Mouse (Mus musculus): Measurements from ENCODE around the gene Mast3. TPM values are rescaled to one million over a fixed set of nuclear protein-coding genes. Genes with fewer than 3 reads are reported as not detected.

Mast3 gene
- 15.9 and 17.4 TPM in 2 replicates for polyA plus RNA-seq (2016; fragmentation: Nextera tagmentation; extraction: Ambion mirVana)

DNA sequence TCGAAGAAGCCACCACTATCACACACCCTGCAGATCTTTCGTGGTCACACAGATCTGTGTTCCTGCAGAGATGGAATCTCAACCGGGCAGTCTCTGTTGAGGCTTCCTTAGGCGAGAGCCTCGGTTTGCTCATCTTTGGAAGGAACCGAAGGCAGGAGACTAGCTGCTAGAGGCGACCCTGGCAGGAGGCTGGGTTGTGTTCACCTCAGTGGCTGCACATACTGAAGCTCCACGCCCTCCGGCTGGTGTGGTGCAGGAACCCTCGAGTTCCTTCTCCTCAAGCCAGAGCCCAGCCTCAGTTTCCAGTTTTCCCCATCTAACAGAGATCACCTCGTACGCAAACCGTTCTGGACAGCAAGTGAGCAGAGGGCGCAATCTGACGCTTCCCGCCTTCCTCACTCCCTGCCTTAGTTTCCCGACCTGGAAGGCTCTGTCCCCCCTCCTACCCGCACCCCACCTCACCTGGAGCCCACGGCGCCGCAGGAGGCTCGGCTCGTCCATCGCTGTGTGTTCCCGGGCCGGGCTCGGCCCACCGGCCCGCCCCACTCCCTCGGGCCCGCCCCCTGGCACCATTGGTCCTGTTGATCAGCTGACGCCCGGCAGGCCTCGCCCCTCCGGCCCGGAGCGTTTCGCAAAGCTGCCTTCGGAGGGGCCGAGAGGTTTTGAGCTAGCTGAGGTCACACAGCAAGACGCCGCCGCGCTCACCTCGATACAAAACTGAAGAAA, at the start of gene Mast3:
TSS of gene Mast3 (minus strand) at position 574 of the 726 bp plus-strand sequence.
- peaks cover 19% of the 10 kb centered on the region for H3K4me1 ChIP-seq
- peak; percentile 84 for ATAC-seq (ENCODE audit: low FRiP score, low read depth)
- no peaks in the 10 kb centered on the region for H3K9me3 ChIP-seq
- peak within 1 kb of the TSS; percentile 41 for H3K9ac ChIP-seq
- peak within 1 kb of the TSS; percentile 49 for H3K4me3 ChIP-seq
- no peak within 1 kb of the TSS for H3K27ac ChIP-seq
- under 1% methylated on average over 45 of the region's 45 CpGs for WGBS
- peak within 1 kb of the TSS; percentile 78 for H3K4me2 ChIP-seq (replicated peaks)
- peaks cover 48% of the 10 kb centered on the region for H3K27me3 ChIP-seq (replicated peaks)
- H3K36me3 ChIP-seq, result no peaks in the 10 kb centered on the region

GRCm38 (mm10) chr8:70853863-70854262, 49.0 kb upstream of the Mast3 start:
- no peak for ATAC-seq (ENCODE audit: low FRiP score, low read depth)
- Histone ChIP-seq H3K9me3 (no peaks in the 10 kb centered on the region), H3K9ac (no peak overlapping the region), H3K4me3 (no peak overlapping the region), H3K36me3 (peaks cover 24% of the 10 kb centered on the region), H3K27me3 (replicated peaks) (no peaks in the 10 kb centered on the region), H3K4me1 (peaks cover 27% of the 10 kb centered on the region), H3K27ac (no peak overlapping the region), H3K4me2 (replicated peaks) (no peak overlapping the region)
- WGBS, result 83% methylated on average over 2 of the region's 2 CpGs

DNA sequence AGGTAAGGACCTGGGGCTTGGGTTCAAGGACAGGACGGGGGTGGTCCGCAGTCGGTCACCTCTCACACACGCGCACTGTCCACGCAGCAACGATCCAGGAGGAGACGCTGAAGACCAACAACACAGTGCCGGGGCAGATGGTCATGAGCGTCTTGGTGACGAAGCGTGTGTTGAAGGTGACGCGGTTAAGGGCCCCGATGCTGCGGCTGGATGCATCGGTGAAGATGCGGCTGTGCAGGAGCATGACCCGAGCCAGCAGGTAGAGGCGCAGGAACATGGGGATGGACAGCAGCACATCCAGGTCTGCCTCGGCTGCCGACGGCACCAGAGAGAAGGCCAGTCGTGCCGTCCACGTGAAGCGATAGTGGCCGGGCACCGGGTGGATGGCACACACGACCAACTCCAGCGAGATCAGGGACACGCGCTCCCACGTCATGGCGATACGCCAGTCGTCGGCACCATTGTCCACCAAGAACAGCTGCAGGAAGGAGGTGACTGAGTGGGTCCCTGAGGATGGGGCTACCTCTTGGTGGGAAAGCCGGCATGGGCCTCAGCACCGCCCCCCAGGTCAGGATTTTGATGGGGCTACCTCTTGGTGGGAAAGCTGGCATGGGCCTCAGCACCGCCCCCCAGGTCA, 47.9 kb upstream of the Mast3 start:
- peaks cover 24% of the 10 kb centered on the region for H3K36me3 ChIP-seq
- ATAC-seq (ENCODE audit: low FRiP score, low read depth), result no peak
- no peak overlapping the region for H3K9ac ChIP-seq
- H3K4me3 ChIP-seq, result no peak overlapping the region
- WGBS, result 90% methylated on average over 41 of the region's 41 CpGs
- no peak overlapping the region for H3K4me2 ChIP-seq (replicated peaks)
- H3K27me3 ChIP-seq (replicated peaks), result no peaks in the 10 kb centered on the region
- H3K27ac ChIP-seq, result no peak overlapping the region
- no peaks in the 10 kb centered on the region for H3K9me3 ChIP-seq
- peaks cover 17% of the 10 kb centered on the region for H3K4me1 ChIP-seq

- no peaks in the 10 kb centered on the region for H3K9me3 ChIP-seq
- no peak overlapping the region for H3K27ac ChIP-seq
- H3K4me1 ChIP-seq, result peaks cover 8% of the 10 kb centered on the region
- no peak overlapping the region for H3K4me3 ChIP-seq
- peaks cover 24% of the 10 kb centered on the region for H3K36me3 ChIP-seq
- no peak overlapping the region for H3K4me2 ChIP-seq (replicated peaks)
- no peaks in the 10 kb centered on the region for H3K27me3 ChIP-seq (replicated peaks)
- 0 out of 2 replicates have a peak overlapping the region, but pooled peaks have one; percentile 21 for H3K9ac ChIP-seq
- WGBS, result 46% methylated on average over 6 of the region's 6 CpGs
- no peak; the same call in 1 of the 2 replicates for ATAC-seq (ENCODE audit: low FRiP score, low read depth)
Observed at GRCm38 (mm10) chr8:70851837-70852236, 47.0 kb upstream of the Mast3 start.

DNA sequence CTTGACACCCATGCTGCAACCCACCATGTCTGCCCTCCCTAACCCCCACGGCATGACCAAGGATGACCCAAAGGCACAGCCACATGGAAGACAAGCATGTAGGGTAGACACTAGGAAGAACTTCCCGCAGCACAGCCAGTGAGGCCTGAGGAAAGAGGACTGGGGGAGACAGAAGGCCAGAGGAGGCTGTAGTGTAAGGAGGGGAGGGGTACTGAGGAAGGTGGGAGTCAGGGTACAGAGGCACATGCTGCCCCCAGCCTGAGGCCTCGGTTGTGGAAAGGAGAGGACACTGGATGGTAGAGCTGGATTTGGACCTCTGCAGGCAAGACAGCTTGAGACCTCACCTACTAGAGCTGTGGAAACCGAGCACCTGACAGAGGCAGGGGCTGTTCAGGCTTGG, 46.1 kb upstream of the Mast3 start:
- Histone ChIP-seq H3K9me3 (no peaks in the 10 kb centered on the region), H3K4me3 (no peak overlapping the region), H3K36me3 (peaks cover 24% of the 10 kb centered on the region), H3K4me1 (no peaks in the 10 kb centered on the region; the same call in 1 of the 2 replicates), H3K9ac (no peak overlapping the region), H3K27me3 (replicated peaks) (no peaks in the 10 kb centered on the region), H3K27ac (no peak overlapping the region), H3K4me2 (replicated peaks) (no peak overlapping the region)
- ATAC-seq (ENCODE audit: low FRiP score, low read depth), result no peak
- WGBS, result 85% methylated on average over 4 of the region's 4 CpGs

GRCm38 (mm10) chr8:70850132-70850845, 45.4 kb upstream of the Mast3 start:
- H3K27ac ChIP-seq, result no peak overlapping the region
- H3K36me3 ChIP-seq, result peaks cover 24% of the 10 kb centered on the region
- no peaks in the 10 kb centered on the region for H3K27me3 ChIP-seq (replicated peaks)
- no peak overlapping the region for H3K4me2 ChIP-seq (replicated peaks)
- ATAC-seq (ENCODE audit: low FRiP score, low read depth), result no peak
- no peaks in the 10 kb centered on the region; the same call in 1 of the 2 replicates for H3K4me1 ChIP-seq
- 83% methylated on average over 7 of the region's 7 CpGs for WGBS
- H3K9ac ChIP-seq, result no peak overlapping the region
- no peak overlapping the region for H3K4me3 ChIP-seq
- H3K9me3 ChIP-seq, result no peaks in the 10 kb centered on the region

DNA sequence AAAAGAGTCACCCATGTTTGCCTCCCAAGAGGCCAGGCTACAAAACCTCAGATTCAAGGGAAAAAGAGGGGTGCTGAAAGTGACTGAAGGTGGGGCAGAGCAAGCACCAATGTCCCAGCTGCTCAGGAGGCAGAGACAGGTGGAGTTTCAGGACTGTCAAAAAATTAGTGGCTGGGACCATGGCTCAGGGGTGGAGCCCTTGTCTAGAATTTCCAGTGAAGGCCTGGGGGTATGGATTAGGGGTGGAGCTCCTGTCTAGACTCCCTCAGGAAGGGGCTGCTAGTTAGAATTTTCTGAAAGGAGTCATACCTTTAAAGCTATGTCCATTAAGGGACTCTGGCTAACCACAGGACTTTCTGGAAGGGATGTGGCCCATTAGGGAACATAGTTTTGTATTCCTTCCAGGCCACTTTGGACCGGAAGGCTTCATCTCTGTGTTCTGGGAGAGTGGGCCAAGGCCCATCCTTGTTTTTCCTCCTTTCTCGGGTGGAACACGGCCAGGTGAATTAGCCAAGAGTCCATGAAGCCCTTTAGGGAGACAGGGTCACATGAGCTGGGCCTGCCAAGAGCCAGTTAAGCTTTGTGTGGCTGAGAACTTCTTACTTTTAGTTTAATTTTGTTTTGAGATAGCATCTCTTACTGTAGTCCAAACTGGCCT, 44.6 kb upstream of the Mast3 start:
- H3K27me3 ChIP-seq (replicated peaks), result no peaks in the 10 kb centered on the region
- peaks cover 3% of the 10 kb centered on the region; the same call in 1 of the 2 replicates for H3K4me1 ChIP-seq
- no peak for ATAC-seq (ENCODE audit: low FRiP score, low read depth)
- H3K4me2 ChIP-seq (replicated peaks), result no peak overlapping the region
- WGBS, result 91% methylated on average over 3 of the region's 3 CpGs
- H3K9me3 ChIP-seq, result no peaks in the 10 kb centered on the region
- peaks cover 18% of the 10 kb centered on the region for H3K36me3 ChIP-seq
- no peak overlapping the region for H3K9ac ChIP-seq
- no peak overlapping the region for H3K4me3 ChIP-seq
- no peak overlapping the region for H3K27ac ChIP-seq

- 58% methylated on average over 15 of the region's 15 CpGs for WGBS
- no peak overlapping the region for H3K4me3 ChIP-seq
- ATAC-seq (ENCODE audit: low FRiP score, low read depth), result no peak
- no peak overlapping the region for H3K9ac ChIP-seq
- no peaks in the 10 kb centered on the region for H3K9me3 ChIP-seq
- H3K4me1 ChIP-seq, result peaks cover 3% of the 10 kb centered on the region; the same call in 1 of the 2 replicates
- no peaks in the 10 kb centered on the region for H3K27me3 ChIP-seq (replicated peaks)
- no peak overlapping the region for H3K4me2 ChIP-seq (replicated peaks)
- 0 out of 2 replicates have a peak, but pooled peaks cover 1% of the 10 kb centered on the region for H3K36me3 ChIP-seq
- no peak overlapping the region for H3K27ac ChIP-seq
Observed at GRCm38 (mm10) chr8:70846371-70847154, 41.7 kb upstream of the Mast3 start.

- Histone ChIP-seq H3K9ac (no peak overlapping the region), H3K4me2 (replicated peaks) (no peak overlapping the region), H3K27ac (no peak overlapping the region), H3K36me3 (no peaks in the 10 kb centered on the region), H3K4me3 (no peak overlapping the region), H3K4me1 (peaks cover 3% of the 10 kb centered on the region; the same call in 1 of the 2 replicates), H3K9me3 (no peaks in the 10 kb centered on the region), H3K27me3 (replicated peaks) (no peaks in the 10 kb centered on the region)
- 39% methylated on average over 5 of the region's 5 CpGs for WGBS
- no peak for ATAC-seq (ENCODE audit: low FRiP score, low read depth)
Observed at GRCm38 (mm10) chr8:70845108-70845507, 40.3 kb upstream of the Mast3 start.

- 3% methylated on average over 6 of the region's 6 CpGs for WGBS
- Histone ChIP-seq H3K36me3 (no peaks in the 10 kb centered on the region), H3K9ac (0 out of 2 replicates have a peak overlapping the region, but pooled peaks have one; percentile 19), H3K27me3 (replicated peaks) (no peaks in the 10 kb centered on the region), H3K4me2 (replicated peaks) (no peak overlapping the region), H3K9me3 (no peaks in the 10 kb centered on the region), H3K4me3 (no peak overlapping the region), H3K4me1 (peaks cover 3% of the 10 kb centered on the region; the same call in 1 of the 2 replicates), H3K27ac (no peak overlapping the region)
- ATAC-seq (ENCODE audit: low FRiP score, low read depth), result 0 out of 2 replicates have a peak, but pooled peaks have one; percentile 1
Observed at GRCm38 (mm10) chr8:70844523-70844922, 39.7 kb upstream of the Mast3 start.

- 0 out of 2 replicates have a peak overlapping the region, but pooled peaks have one; percentile 19 for H3K9ac ChIP-seq
- WGBS, result 91% methylated on average over 8 of the region's 8 CpGs
Observed at GRCm38 (mm10) chr8:70843941-70844340, 39.1 kb upstream of the Mast3 start.

More at GRCm38 (mm10) chr8:70843941-70844340, 39.1 kb upstream of the Mast3 start:
- Histone ChIP-seq H3K4me3 (no peak overlapping the region), H3K27me3 (replicated peaks) (no peaks in the 10 kb centered on the region), H3K4me2 (replicated peaks) (no peak overlapping the region), H3K27ac (no peak overlapping the region), H3K36me3 (no peaks in the 10 kb centered on the region), H3K4me1 (peaks cover 6% of the 10 kb centered on the region; the same call in 1 of the 2 replicates), H3K9me3 (no peaks in the 10 kb centered on the region)
- ATAC-seq (ENCODE audit: low FRiP score, low read depth), result no peak

Data from neural tube, embryonic 12.5 days (tissue).